Mouse (Mus musculus) brain, embryonic 14.5 days (tissue): ENCODE measurements around the gene Pgpep1.

Experiments
- CTCF ChIP-seq: fragments of 200-500 bp; IDR thresholded peaks from 2 replicates; pipeline ENCODE4 v1.5.1; 2012; ENCODE audit warnings: inconsistent platforms, mild to moderate bottlenecking, moderate library complexity, borderline replicate concordance; ENCODE audit not compliant: insufficient read depth, insufficient read length; ENCODE audit errors: extremely low read depth
- POLR2A ChIP-seq: fragments of 200-500 bp; IDR thresholded peaks from 2 replicates; pipeline ENCODE4 v1.6.1; 2012; ENCODE audit warnings: mild to moderate bottlenecking, inconsistent platforms, borderline replicate concordance; ENCODE audit not compliant: poor library complexity, insufficient read depth, insufficient read length, severe bottlenecking; ENCODE audit errors: extremely low read depth

- TF ChIP-seq CTCF (no peak), POLR2A (no peak)
Observed at GRCm38 (mm10) chr8:70605871-70606779, 54.1 kb downstream of the Pgpep1 start.
